Mouse (Mus musculus): ENCODE data around the gene Mpc1. TPM values are rescaled to one million over a fixed set of nuclear protein-coding genes. Genes with fewer than 3 reads are reported as not detected.

Mpc1 gene
- polyA plus RNA-seq, 1 experiment from 2014 or later, result 77.0 TPM

- WGBS, result 50% methylated on average over 5 of the region's 5 CpGs
- no peaks in the 10 kb centered on the region for H3K9me3 ChIP-seq (replicated peaks)
- DNase-seq (ENCODE audit: low spot score), result no peak
- H3K36me3 ChIP-seq, result no peaks in the 10 kb centered on the region
- peaks cover 58% of the 10 kb centered on the region for H3K27me3 ChIP-seq (ENCODE audit: low read depth, poor library complexity, severe bottlenecking)
- peaks cover 32% of the 10 kb centered on the region for H3K4me1 ChIP-seq
- no peak overlapping the region for H3K4me3 ChIP-seq
- no peak overlapping the region for H3K27ac ChIP-seq (replicated peaks)
Observed at GRCm38 (mm10) chr17:8342706-8343105, 60.0 kb downstream of the Mpc1 start.

DNA sequence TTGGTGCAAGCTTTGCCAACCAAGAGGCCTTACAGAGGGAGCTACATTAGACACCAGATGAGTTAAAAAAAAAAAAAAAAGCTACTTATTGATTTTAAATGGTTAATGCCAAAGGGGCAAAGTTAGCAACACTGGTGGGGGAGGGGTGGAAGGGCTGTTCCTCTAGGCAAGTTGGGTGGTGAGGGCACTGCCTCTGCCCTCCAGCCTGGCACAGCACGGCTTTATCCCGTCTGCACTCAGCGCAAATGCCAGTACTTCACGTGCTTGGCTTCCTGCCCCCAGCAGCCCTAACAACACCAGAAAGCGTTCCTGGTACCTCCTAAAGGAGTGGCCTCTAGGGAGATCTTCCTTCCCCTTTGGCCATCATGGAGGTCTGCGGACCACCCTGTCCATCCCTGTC lies 60.7 kb downstream of the Mpc1 start:
- no peaks in the 10 kb centered on the region for H3K9me3 ChIP-seq (replicated peaks)
- no peak for DNase-seq (ENCODE audit: low spot score)
- no peak overlapping the region for H3K4me3 ChIP-seq
- peaks cover 54% of the 10 kb centered on the region for H3K27me3 ChIP-seq (ENCODE audit: low read depth, poor library complexity, severe bottlenecking)
- WGBS, result 72% methylated on average over 6 of the region's 6 CpGs
- H3K4me1 ChIP-seq, result peaks cover 32% of the 10 kb centered on the region
- no peaks in the 10 kb centered on the region for H3K36me3 ChIP-seq
- H3K27ac ChIP-seq (replicated peaks), result no peak overlapping the region

Other genes starting within 250 kb of the Mpc1 start
- gene Gm49673, start 135.1 kb upstream of the Mpc1 start, polyA plus RNA-seq (2016; fragmentation: Nextera tagmentation; extraction: Ambion mirVana), result 0.21 and 0.27 TPM in 2 replicates
- 16.2 and 16.4 TPM in 2 replicates for gene Rnaset2a, start 134.8 kb upstream of the Mpc1 start, polyA plus RNA-seq (2016; fragmentation: Nextera tagmentation; extraction: Ambion mirVana)
- gene Fgfr1op, start 117.4 kb upstream of the Mpc1 start, polyA plus RNA-seq (2016; fragmentation: Nextera tagmentation; extraction: Ambion mirVana), result 55.9 and 58.2 TPM in 2 replicates
- not detected in 2 replicates for gene Ccr6, start 46.9 kb upstream of the Mpc1 start, polyA plus RNA-seq (2016; fragmentation: Nextera tagmentation; extraction: Ambion mirVana)
- gene Sft2d1, start 28.2 kb downstream of the Mpc1 start, polyA plus RNA-seq (2016; fragmentation: Nextera tagmentation; extraction: Ambion mirVana), result 67.1 and 81.1 TPM in 2 replicates
- gene Prr18, start 54.6 kb downstream of the Mpc1 start, polyA plus RNA-seq (2016; fragmentation: Nextera tagmentation; extraction: Ambion mirVana), result 0.73 and 0.86 TPM in 2 replicates
- gene T2, start 73.1 kb downstream of the Mpc1 start, polyA plus RNA-seq (2016; fragmentation: Nextera tagmentation; extraction: Ambion mirVana), result 0.43 and 0.46 TPM in 2 replicates
- 0.58 and 1.0 TPM in 2 replicates for gene T, start 151.5 kb downstream of the Mpc1 start, polyA plus RNA-seq (2016; fragmentation: Nextera tagmentation; extraction: Ambion mirVana)
- gene Pde10a, start 242.5 kb downstream of the Mpc1 start, polyA plus RNA-seq (2016; fragmentation: Nextera tagmentation; extraction: Ambion mirVana), result 4.3 and 5.3 TPM in 2 replicates

Data from midbrain, embryonic 10.5 days (tissue).